Mouse (Mus musculus): Measurements from ENCODE around the gene Umodl1. TPM values are rescaled to one million over a fixed set of nuclear protein-coding genes. Genes with fewer than 3 reads are reported as not detected.

Umodl1 gene
- polyA plus RNA-seq, 1 experiment from 2014 or later, result not detected

DNA sequence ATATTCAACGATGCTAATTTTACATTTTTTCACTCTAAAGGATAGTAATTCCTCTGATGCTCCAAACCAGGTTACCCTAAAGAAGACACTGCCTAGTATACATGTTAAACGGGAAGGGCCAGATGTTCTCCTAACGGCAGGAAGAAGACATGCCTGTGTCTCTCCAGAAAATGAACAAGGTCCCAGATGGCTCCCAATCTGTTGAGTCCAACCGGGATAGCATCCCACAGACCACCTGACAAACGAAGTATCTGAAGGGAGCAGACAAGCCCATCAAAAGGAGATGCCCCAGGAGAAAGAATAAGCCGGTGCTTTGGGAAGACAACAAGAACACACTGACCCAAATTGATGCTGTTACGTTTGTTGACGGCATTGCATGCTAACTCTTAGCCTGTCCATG, 2.8 kb upstream of the Umodl1 start:
- no peaks in the 10 kb centered on the region for H3K36me3 ChIP-seq
- H3K4me1 ChIP-seq, result no peaks in the 10 kb centered on the region
- 67% methylated on average over 8 of the region's 8 CpGs for WGBS
- H3K27me3 ChIP-seq (replicated peaks), result no peaks in the 10 kb centered on the region
- no peak overlapping the region for H3K9ac ChIP-seq
- no peak overlapping the region for H3K27ac ChIP-seq
- no peaks in the 10 kb centered on the region for H3K9me3 ChIP-seq
- H3K4me2 ChIP-seq, result no peak overlapping the region
- no peak overlapping the region for H3K4me3 ChIP-seq (replicated peaks)
- no peak for ATAC-seq (ENCODE audit: insufficient read depth, low FRiP score, low read depth)

DNA sequence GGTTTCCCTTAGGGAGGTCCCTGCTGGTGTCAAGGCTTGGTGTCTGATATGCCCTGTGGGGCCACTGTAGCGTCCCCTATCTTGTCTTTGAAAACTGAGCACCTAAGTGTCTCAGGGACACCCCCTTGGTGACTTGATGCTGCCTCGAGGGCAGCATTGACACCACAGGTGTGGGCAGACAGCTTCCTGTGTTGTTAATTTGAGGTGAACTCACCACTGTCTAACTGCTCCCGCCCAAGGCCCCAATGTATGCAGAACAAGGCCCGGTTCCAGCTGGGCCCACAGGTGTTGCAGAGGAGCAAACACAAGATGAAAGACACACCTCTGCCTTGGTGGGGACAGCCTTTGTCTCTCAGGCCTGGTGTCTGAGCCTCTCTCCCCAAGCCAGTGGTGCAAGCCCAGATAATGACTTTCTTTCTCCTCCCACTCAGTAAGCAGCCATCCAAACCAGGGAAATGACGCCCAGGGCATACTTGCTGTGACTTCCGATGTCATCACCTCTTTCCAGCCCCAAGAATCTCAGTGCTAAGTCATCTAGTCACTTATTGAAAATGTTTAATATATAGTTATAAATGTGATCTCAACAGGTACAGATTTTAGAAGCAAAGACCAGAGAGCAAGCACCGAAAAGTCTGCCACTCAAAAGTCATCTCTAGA, 7.6 kb downstream of the Umodl1 start:
- Histone ChIP-seq H3K27me3 (replicated peaks) (no peaks in the 10 kb centered on the region), H3K36me3 (no peaks in the 10 kb centered on the region), H3K27ac (no peak overlapping the region), H3K9me3 (no peaks in the 10 kb centered on the region), H3K4me2 (no peak overlapping the region), H3K4me1 (no peaks in the 10 kb centered on the region), H3K4me3 (replicated peaks) (no peak overlapping the region), H3K9ac (no peak overlapping the region)
- ATAC-seq (ENCODE audit: insufficient read depth, low FRiP score, low read depth), result no peak
- WGBS, result 51% methylated on average over 7 of the region's 7 CpGs

- Histone ChIP-seq H3K4me1 (no peaks in the 10 kb centered on the region), H3K27me3 (replicated peaks) (no peaks in the 10 kb centered on the region), H3K36me3 (no peaks in the 10 kb centered on the region), H3K4me3 (replicated peaks) (no peak overlapping the region), H3K9ac (no peak overlapping the region), H3K4me2 (no peak overlapping the region), H3K27ac (no peak overlapping the region), H3K9me3 (no peaks in the 10 kb centered on the region)
- no peak for ATAC-seq (ENCODE audit: insufficient read depth, low FRiP score, low read depth)
- 38% methylated on average over 2 of the region's 2 CpGs for WGBS
These were observed 8.4 kb downstream of the Umodl1 start for GRCm38 (mm10) chr17:30962880-30963279.

DNA sequence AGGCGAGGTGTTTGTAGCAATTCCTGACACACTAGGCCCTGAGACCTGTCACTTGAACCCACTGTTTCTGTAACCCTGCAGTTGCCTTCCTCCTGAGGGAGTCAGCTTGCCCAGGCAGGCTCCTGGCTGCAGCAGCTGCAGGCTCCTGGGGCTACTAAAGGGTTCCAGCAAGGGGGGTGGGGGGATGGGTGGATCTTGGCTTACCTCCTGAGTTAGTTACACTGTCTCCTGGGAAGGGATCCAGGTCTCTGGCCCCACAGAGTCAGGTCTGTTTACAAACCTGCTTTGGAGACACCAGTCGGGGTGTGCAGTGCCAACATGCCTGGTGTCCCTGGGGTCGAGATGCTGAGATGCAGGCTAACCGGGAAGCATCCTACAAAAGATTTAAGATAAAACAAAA, 15.5 kb downstream of the Umodl1 start:
- Histone ChIP-seq H3K4me3 (replicated peaks) (no peak overlapping the region), H3K27me3 (replicated peaks) (no peaks in the 10 kb centered on the region), H3K4me1 (0 out of 2 replicates have a peak, but pooled peaks cover 2% of the 10 kb centered on the region), H3K9me3 (no peaks in the 10 kb centered on the region), H3K36me3 (no peaks in the 10 kb centered on the region), H3K9ac (no peak overlapping the region), H3K4me2 (no peak overlapping the region), H3K27ac (no peak overlapping the region)
- no peak for ATAC-seq (ENCODE audit: insufficient read depth, low FRiP score, low read depth)
- WGBS, result 43% methylated on average over 4 of the region's 4 CpGs

GRCm38 (mm10) chr17:30971877-30972276, 17.4 kb downstream of the Umodl1 start:
- no peaks in the 10 kb centered on the region for H3K27me3 ChIP-seq (replicated peaks)
- 82% methylated on average over 7 of the region's 7 CpGs for WGBS
- ATAC-seq (ENCODE audit: insufficient read depth, low FRiP score, low read depth), result no peak
- no peaks in the 10 kb centered on the region for H3K36me3 ChIP-seq
- no peak overlapping the region for H3K4me2 ChIP-seq
- H3K4me1 ChIP-seq, result 0 out of 2 replicates have a peak, but pooled peaks cover 2% of the 10 kb centered on the region
- no peak overlapping the region for H3K27ac ChIP-seq
- no peak overlapping the region for H3K9ac ChIP-seq
- no peaks in the 10 kb centered on the region for H3K9me3 ChIP-seq
- H3K4me3 ChIP-seq (replicated peaks), result no peak overlapping the region

DNA sequence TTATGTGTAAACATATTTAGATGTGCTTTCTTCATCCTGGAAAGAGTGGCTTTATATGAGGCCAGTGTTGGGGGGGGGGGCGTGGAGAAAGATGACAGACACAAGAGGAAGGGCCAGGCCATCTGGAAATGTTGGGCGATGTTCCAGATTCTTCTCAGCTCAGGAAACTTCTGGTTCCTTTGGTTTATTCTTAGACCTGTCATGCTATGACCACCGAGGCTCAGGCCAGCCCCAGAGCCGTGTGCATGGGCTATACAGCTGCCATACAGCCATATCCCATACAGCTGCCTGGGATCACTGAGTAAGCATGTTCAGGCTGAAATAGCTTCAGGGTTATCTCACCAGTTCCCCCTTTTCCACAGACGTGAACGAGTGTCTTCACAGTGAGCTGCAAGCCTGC, 18.9 kb downstream of the Umodl1 start:
- 0 out of 2 replicates have a peak overlapping the region, but pooled peaks have one; percentile 5 for H3K27ac ChIP-seq
- ATAC-seq (ENCODE audit: insufficient read depth, low FRiP score, low read depth), result peak; percentile 79; the same call in 1 of the 2 replicates

DNA sequence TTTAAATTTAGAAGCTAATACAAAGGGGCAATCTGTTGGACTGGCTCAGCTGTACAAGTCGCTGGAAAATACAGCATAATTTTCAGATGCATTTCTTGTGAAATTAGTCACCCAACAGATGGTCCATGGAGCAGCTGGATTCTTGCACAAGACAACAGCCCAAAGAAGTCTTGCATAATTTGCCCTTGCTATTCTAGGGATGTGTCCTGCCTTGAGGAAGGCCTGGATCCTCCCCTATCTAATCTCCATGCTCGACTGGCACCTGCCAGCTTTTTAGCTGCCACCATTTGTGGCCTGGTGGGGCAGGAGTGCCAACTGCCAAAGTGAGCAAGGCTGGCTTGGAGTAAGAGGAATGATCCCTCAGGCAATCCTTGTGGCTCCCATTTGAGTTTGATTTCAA, 22.9 kb downstream of the Umodl1 start:
- H3K4me1 ChIP-seq, result 0 out of 2 replicates have a peak, but pooled peaks cover 2% of the 10 kb centered on the region
- H3K27me3 ChIP-seq (replicated peaks), result no peaks in the 10 kb centered on the region
- no peak overlapping the region for H3K27ac ChIP-seq
- H3K4me2 ChIP-seq, result no peak overlapping the region
- no peaks in the 10 kb centered on the region for H3K9me3 ChIP-seq
- H3K4me3 ChIP-seq (replicated peaks), result no peak overlapping the region
- no peak overlapping the region for H3K9ac ChIP-seq
- no peaks in the 10 kb centered on the region for H3K36me3 ChIP-seq
- 46% methylated on average over 2 of the region's 2 CpGs for WGBS
- no peak for ATAC-seq (ENCODE audit: insufficient read depth, low FRiP score, low read depth)

More for the DNA sequence above, 18.9 kb downstream of the Umodl1 start:
- 39% methylated on average over 6 of the region's 6 CpGs for WGBS
- H3K9ac ChIP-seq, result no peak overlapping the region
- H3K4me1 ChIP-seq, result 0 out of 2 replicates have a peak, but pooled peaks cover 2% of the 10 kb centered on the region
- H3K36me3 ChIP-seq, result no peaks in the 10 kb centered on the region
- no peaks in the 10 kb centered on the region for H3K9me3 ChIP-seq
- H3K4me3 ChIP-seq (replicated peaks), result no peak overlapping the region
- no peak overlapping the region for H3K4me2 ChIP-seq
- no peaks in the 10 kb centered on the region for H3K27me3 ChIP-seq (replicated peaks)

GRCm38 (mm10) chr17:30978556-30978955, 24.1 kb downstream of the Umodl1 start:
- ATAC-seq (ENCODE audit: insufficient read depth, low FRiP score, low read depth), result no peak
- H3K4me3 ChIP-seq (replicated peaks), result no peak overlapping the region
- no peak overlapping the region for H3K9ac ChIP-seq
- no peak overlapping the region for H3K4me2 ChIP-seq
- H3K27me3 ChIP-seq (replicated peaks), result no peaks in the 10 kb centered on the region
- 52% methylated on average over 10 of the region's 10 CpGs for WGBS
- H3K9me3 ChIP-seq, result no peaks in the 10 kb centered on the region
- no peak overlapping the region for H3K27ac ChIP-seq
- no peaks in the 10 kb centered on the region for H3K36me3 ChIP-seq
- H3K4me1 ChIP-seq, result 0 out of 2 replicates have a peak, but pooled peaks cover under 1% of the 10 kb centered on the region

DNA sequence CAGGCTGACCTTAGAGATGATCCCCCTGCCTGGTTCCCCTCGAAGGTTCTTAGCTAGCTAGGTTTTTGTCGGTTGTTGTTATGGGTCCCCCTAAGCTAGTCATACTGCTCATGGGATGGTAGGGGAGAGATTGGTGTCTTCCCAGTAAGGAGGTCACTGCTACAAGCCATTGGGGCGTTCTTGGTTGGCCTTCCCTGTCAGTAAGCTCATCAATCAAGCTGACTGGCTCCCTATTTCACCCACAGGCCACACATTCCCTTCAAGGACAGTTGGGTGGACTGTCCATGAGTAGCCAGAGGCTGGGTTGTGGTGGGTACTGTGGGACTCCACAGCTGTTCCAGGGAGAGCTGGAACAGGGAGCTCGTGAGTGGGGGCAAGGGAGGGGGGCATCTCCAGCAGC, 29.1 kb downstream of the Umodl1 start:
- H3K9me3 ChIP-seq, result no peaks in the 10 kb centered on the region
- H3K36me3 ChIP-seq, result no peaks in the 10 kb centered on the region
- no peak overlapping the region for H3K4me3 ChIP-seq (replicated peaks)
- ATAC-seq (ENCODE audit: insufficient read depth, low FRiP score, low read depth), result no peak
- no peak overlapping the region for H3K27ac ChIP-seq
- no peaks in the 10 kb centered on the region for H3K4me1 ChIP-seq
- no peaks in the 10 kb centered on the region for H3K27me3 ChIP-seq (replicated peaks)
- no peak overlapping the region for H3K4me2 ChIP-seq
- WGBS, result 59% methylated on average over 4 of the region's 4 CpGs
- H3K9ac ChIP-seq, result no peak overlapping the region

- ATAC-seq (ENCODE audit: insufficient read depth, low FRiP score, low read depth), result no peak
- no peak overlapping the region for H3K4me2 ChIP-seq
- H3K9me3 ChIP-seq, result no peaks in the 10 kb centered on the region
- H3K36me3 ChIP-seq, result no peaks in the 10 kb centered on the region
- H3K4me3 ChIP-seq (replicated peaks), result no peak overlapping the region
- no peak overlapping the region for H3K9ac ChIP-seq
- no peaks in the 10 kb centered on the region for H3K4me1 ChIP-seq
- no peaks in the 10 kb centered on the region for H3K27me3 ChIP-seq (replicated peaks)
- H3K27ac ChIP-seq, result no peak overlapping the region
- 54% methylated on average over 10 of the region's 10 CpGs for WGBS
These were observed 35.8 kb downstream of the Umodl1 start for GRCm38 (mm10) chr17:30990254-30990653.

GRCm38 (mm10) chr17:30996296-30996695, 41.9 kb downstream of the Umodl1 start:
- no peaks in the 10 kb centered on the region for H3K27me3 ChIP-seq (replicated peaks)
- H3K4me3 ChIP-seq (replicated peaks), result no peak overlapping the region
- no peak overlapping the region for H3K4me2 ChIP-seq
- no peaks in the 10 kb centered on the region for H3K9me3 ChIP-seq
- no peaks in the 10 kb centered on the region for H3K4me1 ChIP-seq
- H3K9ac ChIP-seq, result no peak overlapping the region
- WGBS, result 76% methylated on average over 5 of the region's 5 CpGs
- no peak for ATAC-seq (ENCODE audit: insufficient read depth, low FRiP score, low read depth)
- H3K36me3 ChIP-seq, result no peaks in the 10 kb centered on the region
- H3K27ac ChIP-seq, result no peak overlapping the region

DNA sequence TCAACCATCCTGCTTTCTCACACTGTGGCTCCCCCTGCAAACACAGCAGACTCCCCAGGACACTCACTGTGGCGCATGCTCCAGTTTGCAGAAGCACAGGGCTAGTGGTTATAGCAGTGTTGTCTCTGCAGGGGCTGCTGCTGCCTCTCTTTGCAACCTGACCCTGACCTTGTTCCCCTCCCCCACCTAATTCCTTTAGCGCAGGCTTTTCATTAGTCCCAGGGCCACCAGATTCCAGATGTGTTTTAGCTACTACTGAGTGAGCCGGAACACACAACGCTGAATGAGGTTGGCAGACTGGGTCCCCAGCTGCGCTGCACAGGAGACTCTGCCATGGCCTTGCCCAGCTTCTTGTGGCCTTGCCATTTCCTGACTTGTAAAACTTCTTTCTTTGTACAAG, 46.5 kb downstream of the Umodl1 start:
- 25% methylated on average over 5 of the region's 5 CpGs for WGBS
- no peak for ATAC-seq (ENCODE audit: insufficient read depth, low FRiP score, low read depth)

DNA sequence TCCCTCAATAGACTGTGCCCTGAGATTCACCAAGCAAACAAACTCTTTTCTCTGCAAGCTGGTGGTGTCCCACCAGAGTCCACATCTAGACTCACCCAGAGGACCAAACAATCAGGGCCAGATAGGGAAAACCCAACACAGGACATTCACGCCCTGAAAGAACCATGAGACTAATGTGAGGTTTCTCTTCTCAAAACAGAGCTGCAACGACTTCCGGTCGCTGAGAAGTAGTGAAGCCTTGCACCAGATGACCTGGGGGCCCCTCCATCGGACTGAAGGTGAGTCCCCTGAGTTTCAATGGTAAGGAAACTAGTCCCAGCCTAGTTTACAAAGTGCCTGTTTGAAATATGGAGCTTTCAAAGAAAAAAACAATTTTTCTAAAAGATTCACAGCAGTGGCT, 48.2 kb downstream of the Umodl1 start:
- H3K9me3 ChIP-seq, result no peaks in the 10 kb centered on the region
- no peaks in the 10 kb centered on the region for H3K27me3 ChIP-seq (replicated peaks)
- no peak overlapping the region for H3K27ac ChIP-seq
- H3K36me3 ChIP-seq, result no peaks in the 10 kb centered on the region
- H3K4me3 ChIP-seq (replicated peaks), result no peak overlapping the region
- H3K4me2 ChIP-seq, result no peak overlapping the region
- no peak overlapping the region for H3K9ac ChIP-seq
- ATAC-seq (ENCODE audit: insufficient read depth, low FRiP score, low read depth), result no peak
- WGBS, result 80% methylated on average over 5 of the region's 5 CpGs
- no peaks in the 10 kb centered on the region for H3K4me1 ChIP-seq

More for the DNA sequence above, 46.5 kb downstream of the Umodl1 start:
- Histone ChIP-seq H3K9me3 (no peaks in the 10 kb centered on the region), H3K4me1 (no peaks in the 10 kb centered on the region), H3K4me2 (no peak overlapping the region), H3K27ac (no peak overlapping the region), H3K4me3 (replicated peaks) (no peak overlapping the region), H3K27me3 (replicated peaks) (no peaks in the 10 kb centered on the region), H3K36me3 (no peaks in the 10 kb centered on the region), H3K9ac (no peak overlapping the region)
